Mouse (Mus musculus) erythroblast, embryonic 14.5 days (primary cell): ENCODE results near the gene Ttll1. TPM values are rescaled to one million over a fixed set of nuclear protein-coding genes. Genes with fewer than 3 reads are reported as not detected.
"Not testable (repeated sequence)": the region's sequence is repeated elsewhere in the genome, so short reads cannot be mapped to it uniquely, and the experiment has no call there.

Experiments used
- H3K27me3 ChIP-seq: 2 replicates; pipeline ENCODE4 v1.6.1; 2012; ENCODE audit warnings: inconsistent platforms; ENCODE audit not compliant: control insufficient read depth
- H3K36me3 ChIP-seq: 2 replicates; pipeline ENCODE4 v1.6.1; 2012; ENCODE audit warnings: mild to moderate bottlenecking, inconsistent platforms; ENCODE audit not compliant: control insufficient read depth
- H3K4me1 ChIP-seq: 2 replicates; pipeline ENCODE4 v1.6.1; 2012; ENCODE audit warnings: inconsistent platforms; ENCODE audit not compliant: control insufficient read depth
- H3K4me3 ChIP-seq: replicated peaks from 2 replicates; pipeline ENCODE3; 2012; ENCODE audit warnings: moderate library complexity, mild to moderate bottlenecking, inconsistent platforms
- H3K9me3 ChIP-seq: 2 replicates; pipeline ENCODE4 v1.6.1; 2012; ENCODE audit warnings: low read length, inconsistent platforms, mixed read lengths; ENCODE audit not compliant: control insufficient read depth
- GATA1 ChIP-seq: IDR thresholded peaks from 2 replicates; pipeline ENCODE4 v1.6.1; 2012; ENCODE audit warnings: low read length, inconsistent platforms, mixed read lengths
- TAL1 ChIP-seq: IDR thresholded peaks from 3 replicates; pipeline ENCODE4 v1.6.1; 2012; ENCODE audit warnings: low read length, inconsistent platforms, mixed read lengths
- polyA plus RNA-seq: library from polyadenylated mRNA; stranded (reverse); fragments of >175 nt; gene quantifications from 2 replicates; pipeline ENCODE4 v1.2.3, GENCODE M21; 2012

Ttll1 gene
- polyA plus RNA-seq, 1 experiment: 0.13 TPM

- Histone ChIP-seq H3K27me3 (peaks cover 7% of the 10 kb centered on the region), H3K4me1 (peaks cover 49% of the 10 kb centered on the region), H3K4me3 (no peak overlapping the region)
These were observed 43.3 kb downstream of the Ttll1 start for GRCm38 (mm10) chr15:83467232-83467966.

GRCm38 (mm10) chr15:83466331-83466730 is 44.4 kb downstream of the Ttll1 start:
- no peak overlapping the region for H3K4me3 ChIP-seq
- TF ChIP-seq TAL1: no peak
- no peak for TF ChIP-seq GATA1
- peaks cover 7% of the 10 kb centered on the region for H3K27me3 ChIP-seq
- H3K36me3 ChIP-seq: peaks cover 7% of the 10 kb centered on the region
- H3K9me3 ChIP-seq: peaks cover 2% of the 10 kb centered on the region; the same call in 1 of the 2 replicates
- H3K4me1 ChIP-seq: peaks cover 46% of the 10 kb centered on the region

More at GRCm38 (mm10) chr15:83467232-83467966, 43.3 kb downstream of the Ttll1 start:
- Histone ChIP-seq H3K36me3 (peaks cover 3% of the 10 kb centered on the region), H3K9me3 (peaks cover 2% of the 10 kb centered on the region; the same call in 1 of the 2 replicates)
- TF ChIP-seq TAL1 (no peak), GATA1 (no peak)

- Histone ChIP-seq H3K36me3 (peaks cover 18% of the 10 kb centered on the region), H3K4me3 (peak overlapping the region; percentile 93), H3K4me1 (peaks cover 51% of the 10 kb centered on the region), H3K27me3 (peaks cover 7% of the 10 kb centered on the region), H3K9me3 (peaks cover 2% of the 10 kb centered on the region; the same call in 1 of the 2 replicates)
- TF ChIP-seq TAL1: no peak
- no peak for TF ChIP-seq GATA1
These were observed 45.6 kb downstream of the Ttll1 start for GRCm38 (mm10) chr15:83464905-83465650.

- Histone ChIP-seq H3K27me3 (peaks cover 1% of the 10 kb centered on the region), H3K9me3 (peaks cover 2% of the 10 kb centered on the region; the same call in 1 of the 2 replicates), H3K36me3 (peaks cover 20% of the 10 kb centered on the region), H3K4me3 (peak within 1 kb of the TSS; percentile 93), H3K4me1 (peaks cover 46% of the 10 kb centered on the region)
- TF ChIP-seq GATA1 (no peak), TAL1 (no peak)
These were observed 46.4 kb downstream of the Ttll1 start, which contains the start of gene Pacsin2 for GRCm38 (mm10) chr15:83464083-83464904. TSS of gene Pacsin2 (minus strand) at chr15:83464606.

- Histone ChIP-seq H3K36me3 (peaks cover 20% of the 10 kb centered on the region), H3K27me3 (no peaks in the 10 kb centered on the region), H3K9me3 (peaks cover 2% of the 10 kb centered on the region; the same call in 1 of the 2 replicates), H3K4me3 (peak overlapping the region; percentile 93), H3K4me1 (peaks cover 46% of the 10 kb centered on the region)
- TF ChIP-seq TAL1: no peak
- TF ChIP-seq GATA1: no peak
These were observed 47.2 kb downstream of the Ttll1 start for GRCm38 (mm10) chr15:83463369-83464082.

GRCm38 (mm10) chr15:83462349-83462748 is 48.3 kb downstream of the Ttll1 start:
- H3K27me3 ChIP-seq, H3K9me3 ChIP-seq: not testable (repeated sequence)
- Histone ChIP-seq H3K4me3 (peak overlapping the region; percentile 93), H3K4me1 (peaks cover 50% of the 10 kb centered on the region), H3K36me3 (peaks cover 23% of the 10 kb centered on the region)

GRCm38 (mm10) chr15:83460891-83461290 is 49.8 kb downstream of the Ttll1 start:
- TF ChIP-seq TAL1: no peak
- TF ChIP-seq GATA1: no peak
- Histone ChIP-seq H3K4me1 (peaks cover 47% of the 10 kb centered on the region), H3K9me3 (peaks cover 2% of the 10 kb centered on the region; the same call in 1 of the 2 replicates), H3K36me3 (peaks cover 28% of the 10 kb centered on the region), H3K27me3 (no peaks in the 10 kb centered on the region), H3K4me3 (no peak overlapping the region)

- H3K9me3 ChIP-seq: no peaks in the 10 kb centered on the region
- H3K4me1 ChIP-seq: peaks cover 39% of the 10 kb centered on the region
- H3K36me3 ChIP-seq: peaks cover 33% of the 10 kb centered on the region
- TF ChIP-seq GATA1: no peak
- TF ChIP-seq TAL1: no peak
- no peaks in the 10 kb centered on the region for H3K27me3 ChIP-seq
- H3K4me3 ChIP-seq: no peak overlapping the region
These were observed 53.2 kb downstream of the Ttll1 start for GRCm38 (mm10) chr15:83457541-83457940.
